Mouse (Mus musculus) neural tube, embryonic 11.5 days (tissue): ENCODE results near the gene Eif4h. TPM values are rescaled to one million over a fixed set of nuclear protein-coding genes. Genes with fewer than 3 reads are reported as not detected.

Experiments
- ATAC-seq: fragments of 200-750 bp; cut with Nextera tagmentation; 2 replicates; pipeline ENCODE4 v1.8.0; 2017; ENCODE audit warnings: moderate number of reproducible peaks, mild to moderate bottlenecking, moderate TSS enrichment, moderate library complexity; ENCODE audit not compliant: insufficient read depth, low FRiP score, low TSS enrichment
- DNase-seq: peaks from one replicate; pipeline ENCODE4 v3.0.0-alpha.2; 2015; ENCODE audit warnings: low spot score
- H3K27ac ChIP-seq: fragments of 300-500 bp; sonication (generic); 2 replicates; pipeline ENCODE4 v1.5.1; 2014; ENCODE audit warnings: low read depth, mild to moderate bottlenecking, low read length
- H3K27me3 ChIP-seq: fragments of 300-500 bp; sonication (generic); 2 replicates; pipeline ENCODE4 v1.6.1; 2014; ENCODE audit warnings: mild to moderate bottlenecking, low read length, mixed read lengths; ENCODE audit not compliant: control insufficient read depth, insufficient read depth
- H3K36me3 ChIP-seq: fragments of 300-500 bp; sonication (generic); 2 replicates; pipeline ENCODE4 v1.6.1; 2014; ENCODE audit warnings: mild to moderate bottlenecking, low read length, moderate library complexity, mixed read lengths; ENCODE audit not compliant: control insufficient read depth, insufficient read depth
- H3K4me1 ChIP-seq: fragments of 300-500 bp; sonication (generic); 2 replicates; pipeline ENCODE4 v1.6.1; 2014; ENCODE audit warnings: low read length, mixed read lengths; ENCODE audit not compliant: control insufficient read depth, insufficient read depth
- H3K4me2 ChIP-seq: fragments of 300-500 bp; sonication (generic); 2 replicates; pipeline ENCODE4 v1.6.1; 2014; ENCODE audit warnings: low read depth, mild to moderate bottlenecking, moderate library complexity
- H3K4me3 ChIP-seq: fragments of 300-500 bp; sonication (generic); 2 replicates; pipeline ENCODE4 v1.5.1; 2014; ENCODE audit warnings: low read depth, low read length
- H3K9ac ChIP-seq: fragments of 300-500 bp; sonication (generic); 2 replicates; pipeline ENCODE4 v1.6.1; 2014; ENCODE audit warnings: mild to moderate bottlenecking, low read length
- H3K9me3 ChIP-seq: fragments of 300-500 bp; sonication (generic); 2 replicates; pipeline ENCODE4 v1.6.1; 2016; ENCODE audit warnings: low read length; ENCODE audit not compliant: control insufficient read depth
- WGBS: fragments of 180-500 bp; shearing (Covaris S2); extraction: QIAGEN DNeasy Blood & Tissue Kit; methylation state at CpG from one replicate; pipeline ENCODE4 v1.1.7; 2014; 5-methylcytosine and 5-hydroxymethylcytosine counted together
- polyA plus RNA-seq: library from polyadenylated mRNA; unstranded; fragments of >200 nt; fragmentation: Nextera tagmentation; extraction: Ambion mirVana; gene quantifications from 2 replicates; pipeline ENCODE4 v1.2.1, GENCODE M21; 2014

Eif4h gene
- polyA plus RNA-seq, 1 experiment from 2014 or later: 457 TPM

DNA sequence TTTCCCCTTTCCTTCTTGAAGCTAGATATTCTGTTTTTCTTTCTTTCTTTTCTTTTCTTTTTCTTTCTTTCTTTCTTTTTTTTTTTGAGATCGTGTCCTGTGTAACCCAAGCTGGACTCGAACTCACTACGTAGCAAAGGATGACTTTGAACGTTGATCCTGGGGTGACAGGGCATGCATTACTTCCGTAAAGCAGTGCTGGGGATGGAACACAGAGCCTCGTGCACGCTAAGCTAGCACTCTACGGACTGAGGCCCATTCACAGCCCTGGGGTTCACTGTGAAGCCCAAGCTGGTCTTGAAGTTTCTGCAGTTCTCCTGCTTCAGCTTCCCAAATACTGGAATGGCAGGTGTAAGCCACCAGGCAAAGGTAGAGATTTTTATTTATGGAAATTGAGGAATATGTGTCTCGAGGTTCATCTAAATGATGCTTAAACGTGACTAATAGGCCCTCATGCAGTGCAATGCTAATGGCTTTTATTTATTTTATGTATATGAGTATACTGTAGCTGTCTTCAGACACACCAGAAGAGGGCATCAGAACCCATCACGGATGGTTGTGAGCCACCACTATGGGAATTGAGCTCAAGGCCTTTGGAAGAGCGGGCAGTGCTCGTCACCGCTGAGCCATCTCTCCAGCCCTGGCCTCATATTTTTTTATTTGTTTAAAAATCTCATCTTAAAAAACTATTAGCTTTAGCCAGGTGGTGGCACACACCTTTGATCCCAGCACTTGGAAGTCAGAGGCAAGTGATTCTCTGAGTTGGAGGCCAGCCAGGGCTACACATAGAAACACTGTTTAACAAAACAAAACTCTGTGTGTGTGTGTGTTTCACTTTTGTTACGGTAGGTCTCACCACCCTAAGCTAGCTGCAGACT lies 56.0 kb downstream of the Eif4h start:
- ATAC-seq: no peak
- Histone ChIP-seq H3K4me2 (peak overlapping the region; percentile 72), H3K9ac (peak overlapping the region; percentile 77), H3K36me3 (0 out of 2 replicates have a peak, but pooled peaks cover 2% of the 10 kb centered on the region), H3K9me3 (no peaks in the 10 kb centered on the region), H3K27me3 (no peaks in the 10 kb centered on the region), H3K4me1 (peaks cover 4% of the 10 kb centered on the region; the same call in 1 of the 2 replicates), H3K4me3 (peak overlapping the region; percentile 85), H3K27ac (no peak overlapping the region)
- no peak for DNase-seq
- 33% methylated on average over 15 of the region's 15 CpGs for WGBS

DNA sequence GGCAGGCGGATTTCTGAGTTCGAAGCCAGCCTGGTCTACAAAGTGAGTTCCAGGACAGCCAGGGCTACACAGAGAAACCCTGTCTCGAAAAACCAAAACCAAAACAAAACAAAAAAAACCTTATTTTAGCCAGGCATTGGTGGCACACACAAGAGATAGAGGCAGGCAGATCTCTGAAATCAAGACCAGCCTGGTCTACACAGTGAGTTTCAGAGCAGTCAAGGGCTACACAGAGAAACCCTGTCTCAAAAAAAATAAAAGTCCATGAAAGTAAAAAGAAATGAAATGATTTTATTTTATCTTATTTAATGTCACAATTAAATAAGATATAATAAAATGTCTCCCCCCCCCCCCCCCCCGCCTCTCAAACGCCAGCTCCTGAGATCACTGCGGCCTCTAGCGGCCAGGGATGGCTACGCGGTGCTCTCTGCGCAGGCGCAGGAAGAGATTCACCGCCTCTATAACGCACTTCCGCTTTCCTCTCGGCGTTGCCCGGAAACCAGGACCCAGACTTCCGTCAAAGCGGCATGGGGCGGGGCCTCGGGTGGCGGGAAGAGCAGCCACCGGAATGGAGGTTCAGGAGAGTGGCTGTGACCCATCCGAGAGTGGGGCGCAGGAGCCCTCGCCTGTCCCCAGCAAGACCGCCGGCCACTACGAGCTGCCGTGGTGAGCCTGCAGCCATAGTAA lies 56.9 kb downstream of the Eif4h start:
- DNase-seq (peak; percentile 96), ATAC-seq (peak; percentile 88)
- H3K4me2 ChIP-seq: peak overlapping the region; percentile 72
- peaks cover 4% of the 10 kb centered on the region; the same call in 1 of the 2 replicates for H3K4me1 ChIP-seq
- no peaks in the 10 kb centered on the region for H3K27me3 ChIP-seq
- no peaks in the 10 kb centered on the region for H3K9me3 ChIP-seq
- peak overlapping the region; percentile 85 for H3K4me3 ChIP-seq
- H3K27ac ChIP-seq: no peak overlapping the region
- peak overlapping the region; percentile 77 for H3K9ac ChIP-seq
- 0 out of 2 replicates have a peak, but pooled peaks cover 2% of the 10 kb centered on the region for H3K36me3 ChIP-seq
- 8% methylated on average over 27 of the region's 30 CpGs for WGBS

DNA sequence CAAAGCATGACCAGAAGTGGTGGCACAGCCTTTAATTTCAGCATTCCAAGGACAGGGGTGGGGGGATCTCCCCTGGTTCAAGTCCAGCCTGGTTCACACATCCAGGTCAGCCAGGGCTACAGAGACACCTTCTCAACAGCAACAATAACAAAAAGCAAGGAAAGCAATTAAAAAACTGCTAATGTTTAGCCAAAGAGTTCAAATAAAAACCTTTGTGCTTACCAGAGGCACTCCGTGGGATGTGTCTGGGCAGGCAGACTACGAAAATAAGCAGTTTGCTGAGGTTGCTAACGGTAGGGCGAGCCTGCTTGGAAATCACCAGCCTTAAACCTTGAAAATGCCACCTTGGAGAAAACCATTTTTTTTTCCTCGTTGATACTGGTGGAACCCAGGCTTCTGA lies 58.1 kb downstream of the Eif4h start, which contains the start of gene Rfc2:
Gene Rfc2 (plus strand): TSS at position 221 of the 400 bp plus-strand sequence.
- DNase-seq (no peak), ATAC-seq (no peak)
- no peaks in the 10 kb centered on the region for H3K27me3 ChIP-seq
- peaks cover 4% of the 10 kb centered on the region; the same call in 1 of the 2 replicates for H3K4me1 ChIP-seq
- H3K9me3 ChIP-seq: no peaks in the 10 kb centered on the region
- H3K4me2 ChIP-seq: no peak within 1 kb of the TSS
- H3K4me3 ChIP-seq: no peak within 1 kb of the TSS
- no peaks in the 10 kb centered on the region for H3K36me3 ChIP-seq
- H3K9ac ChIP-seq: no peak within 1 kb of the TSS
- no peak within 1 kb of the TSS for H3K27ac ChIP-seq
- 88% methylated on average over 5 of the region's 5 CpGs for WGBS

DNA sequence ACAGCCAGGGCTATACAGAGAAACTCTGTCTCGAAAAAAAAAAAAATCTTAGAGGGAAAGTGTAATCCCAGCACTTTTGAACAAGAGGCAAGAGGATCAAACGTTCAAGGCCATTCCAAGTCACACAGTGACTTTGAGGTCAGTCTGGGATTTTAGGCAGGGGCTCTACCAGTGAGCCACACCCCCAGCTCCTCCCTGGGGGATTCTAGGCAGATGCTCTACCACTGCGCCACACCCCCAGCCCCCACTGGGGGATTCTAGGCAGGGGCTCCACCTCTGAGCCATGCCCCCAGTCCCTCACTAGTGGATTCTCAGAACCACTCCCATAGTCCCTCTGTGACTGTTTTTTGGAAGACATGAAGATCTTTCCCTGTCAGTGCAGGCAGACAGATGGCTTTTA lies 60.2 kb downstream of the Eif4h start:
- ATAC-seq (no peak), DNase-seq (no peak)
- 65% methylated on average over 3 of the region's 3 CpGs for WGBS
- no peaks in the 10 kb centered on the region for H3K9me3 ChIP-seq
- H3K36me3 ChIP-seq: no peaks in the 10 kb centered on the region
- H3K4me2 ChIP-seq: no peak overlapping the region
- H3K4me3 ChIP-seq: no peak overlapping the region
- peaks cover 4% of the 10 kb centered on the region; the same call in 1 of the 2 replicates for H3K4me1 ChIP-seq
- H3K9ac ChIP-seq: no peak overlapping the region
- H3K27ac ChIP-seq: no peak overlapping the region
- H3K27me3 ChIP-seq: no peaks in the 10 kb centered on the region

DNA sequence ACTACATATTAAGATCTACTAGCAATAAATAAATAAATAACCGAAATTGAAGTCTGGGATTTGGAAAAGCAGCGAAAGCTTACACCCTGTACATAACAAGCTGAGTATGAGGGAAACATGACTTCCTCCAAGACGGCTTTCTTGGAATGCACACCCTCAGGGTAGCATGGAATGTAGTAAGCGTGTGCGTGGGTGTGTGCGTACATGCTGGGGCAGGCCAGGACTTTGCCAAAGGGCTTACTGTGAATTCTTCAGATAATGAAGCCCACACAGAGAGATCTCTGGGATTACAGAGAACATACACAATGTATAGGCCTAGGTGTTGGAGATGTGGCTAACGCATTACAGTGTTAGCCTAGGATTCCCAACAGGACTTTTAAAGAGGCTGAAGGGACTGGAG lies 61.8 kb downstream of the Eif4h start:
- ATAC-seq (no peak), DNase-seq (no peak)
- no peaks in the 10 kb centered on the region for H3K27me3 ChIP-seq
- peaks cover under 1% of the 10 kb centered on the region; the same call in 1 of the 2 replicates for H3K4me1 ChIP-seq
- H3K9me3 ChIP-seq: no peaks in the 10 kb centered on the region
- H3K36me3 ChIP-seq: no peaks in the 10 kb centered on the region
- H3K27ac ChIP-seq: no peak overlapping the region
- no peak overlapping the region for H3K4me2 ChIP-seq
- no peak overlapping the region for H3K9ac ChIP-seq
- no peak overlapping the region for H3K4me3 ChIP-seq
- WGBS: 87% methylated on average over 7 of the region's 7 CpGs

DNA sequence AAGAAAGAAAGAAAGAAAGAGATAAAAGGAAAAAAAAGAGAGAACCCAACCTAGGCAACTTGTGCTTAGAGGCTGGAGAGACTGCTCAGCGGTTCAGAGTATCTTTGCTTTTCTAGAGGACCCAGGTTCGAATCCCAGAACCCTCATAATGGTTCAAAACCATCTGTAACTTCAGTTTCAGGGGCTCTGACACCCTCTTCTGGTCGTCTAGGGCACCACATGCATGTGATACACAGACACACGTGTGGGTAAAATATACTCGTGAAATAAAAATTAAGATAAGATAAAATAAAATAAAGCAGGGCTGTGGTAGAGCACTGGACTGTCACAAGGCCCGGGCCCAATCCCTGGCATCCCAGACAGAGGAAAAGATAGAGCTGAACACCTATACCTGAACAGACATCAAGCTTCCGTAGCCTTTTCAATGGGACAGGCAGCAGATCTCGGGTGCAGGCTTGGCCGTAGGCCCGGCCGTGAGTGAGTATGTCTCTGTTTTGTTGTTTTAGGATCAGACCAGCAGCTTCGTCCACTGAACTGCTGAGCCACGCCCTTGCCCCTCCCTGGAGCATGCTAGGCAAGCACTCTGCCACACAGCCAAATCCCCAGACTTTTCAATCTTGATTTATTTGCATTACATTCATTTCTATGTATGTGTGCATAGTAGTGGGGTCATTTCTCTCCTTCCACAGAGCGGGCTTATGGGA lies 62.6 kb downstream of the Eif4h start:
- DNase-seq: no peak
- 78% methylated on average over 14 of the region's 14 CpGs for WGBS
- Histone ChIP-seq H3K27me3 (no peaks in the 10 kb centered on the region), H3K4me1 (peaks cover 4% of the 10 kb centered on the region; the same call in 1 of the 2 replicates), H3K9ac (no peak overlapping the region), H3K27ac (no peak overlapping the region), H3K36me3 (no peaks in the 10 kb centered on the region), H3K4me2 (no peak overlapping the region), H3K4me3 (no peak overlapping the region), H3K9me3 (no peaks in the 10 kb centered on the region)
- no peak for ATAC-seq

DNA sequence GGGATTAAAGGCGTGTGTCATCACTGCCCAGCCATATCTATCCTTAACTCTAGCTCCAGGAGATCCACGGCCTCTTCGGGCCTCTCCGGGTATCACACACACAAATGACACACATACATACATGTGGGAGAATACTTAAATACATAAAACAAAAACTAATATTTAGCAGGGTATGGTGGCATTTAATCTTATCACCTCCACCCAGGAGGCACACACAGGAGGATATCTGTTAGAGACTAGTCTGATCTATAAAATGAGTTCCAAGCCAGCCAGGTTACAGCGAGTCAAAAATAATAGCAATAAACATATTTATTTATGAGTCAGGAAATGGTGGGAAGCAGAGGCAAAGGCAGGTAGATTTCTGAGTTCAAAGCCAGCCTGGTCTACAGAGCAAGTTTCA lies 63.5 kb downstream of the Eif4h start:
- Histone ChIP-seq H3K27ac (no peak overlapping the region), H3K9ac (no peak overlapping the region), H3K4me3 (no peak overlapping the region), H3K36me3 (no peaks in the 10 kb centered on the region), H3K9me3 (no peaks in the 10 kb centered on the region), H3K4me2 (no peak overlapping the region), H3K27me3 (no peaks in the 10 kb centered on the region), H3K4me1 (peaks cover 4% of the 10 kb centered on the region; the same call in 1 of the 2 replicates)
- WGBS: 94% methylated on average over 5 of the region's 5 CpGs
- ATAC-seq: no peak
- DNase-seq: no peak

DNA sequence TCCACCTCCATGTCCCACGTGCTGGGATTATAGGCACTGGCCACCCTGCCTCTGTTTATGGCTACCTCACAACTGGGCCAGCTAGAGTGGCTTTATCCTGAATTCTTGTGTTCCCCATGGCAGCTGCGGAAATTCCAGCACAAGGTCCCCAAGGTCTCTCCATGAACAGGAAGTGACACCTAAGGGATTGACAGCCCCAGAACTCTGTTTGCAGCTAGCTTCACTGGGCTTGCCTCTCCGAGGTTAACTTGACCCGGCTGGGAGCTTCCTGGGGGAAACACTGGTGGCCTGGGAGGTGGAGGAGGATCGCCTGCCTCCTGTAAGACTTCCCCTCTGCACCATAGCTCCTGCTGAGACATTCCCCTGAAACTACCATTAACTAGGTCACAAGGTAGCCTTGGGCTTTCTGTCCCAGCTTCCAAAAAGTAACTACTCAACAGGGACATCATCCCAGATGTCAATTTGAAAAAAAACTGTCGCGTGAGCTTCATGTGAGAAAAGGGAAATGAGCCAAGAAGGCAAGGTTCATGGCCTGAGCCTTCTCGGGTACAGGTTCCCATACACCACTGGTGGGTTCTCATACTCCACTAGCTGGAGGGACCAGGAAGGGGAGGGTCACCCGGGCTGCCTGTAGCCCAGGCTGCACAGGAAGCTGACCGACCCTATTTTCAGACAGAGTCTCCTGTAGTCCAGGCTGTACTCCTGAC lies 66.6 kb downstream of the Eif4h start:
- Histone ChIP-seq H3K4me2 (peak overlapping the region; percentile 72), H3K9ac (peak overlapping the region; percentile 58; the same call in 1 of the 2 replicates), H3K9me3 (no peaks in the 10 kb centered on the region), H3K27ac (no peak overlapping the region), H3K36me3 (no peaks in the 10 kb centered on the region), H3K27me3 (no peaks in the 10 kb centered on the region), H3K4me1 (peaks cover 4% of the 10 kb centered on the region; the same call in 1 of the 2 replicates), H3K4me3 (peak overlapping the region; percentile 43; the same call in 1 of the 2 replicates)
- 39% methylated on average over 10 of the region's 10 CpGs for WGBS
- ATAC-seq (no peak), DNase-seq (no peak)
